Mouse (Mus musculus) adrenal gland, postnatal 14 days (tissue): Measurements from ENCODE around the gene Tsc22d2. TPM values are rescaled to one million over a fixed set of nuclear protein-coding genes. Genes with fewer than 3 reads are reported as not detected.

Experiments
- DNase-seq: peaks from one replicate; pipeline ENCODE4 v3.0.0; 2021; ENCODE audit warnings: mixed read lengths
- total RNA-seq: library from RNA; stranded (reverse); gene quantifications from 2 replicates; pipeline ENCODE4 v1.2.3, GENCODE M21; 2021

The Tsc22d2 gene
- total RNA-seq, 1 experiment from 2014 or later = 35.2 TPM

DNA sequence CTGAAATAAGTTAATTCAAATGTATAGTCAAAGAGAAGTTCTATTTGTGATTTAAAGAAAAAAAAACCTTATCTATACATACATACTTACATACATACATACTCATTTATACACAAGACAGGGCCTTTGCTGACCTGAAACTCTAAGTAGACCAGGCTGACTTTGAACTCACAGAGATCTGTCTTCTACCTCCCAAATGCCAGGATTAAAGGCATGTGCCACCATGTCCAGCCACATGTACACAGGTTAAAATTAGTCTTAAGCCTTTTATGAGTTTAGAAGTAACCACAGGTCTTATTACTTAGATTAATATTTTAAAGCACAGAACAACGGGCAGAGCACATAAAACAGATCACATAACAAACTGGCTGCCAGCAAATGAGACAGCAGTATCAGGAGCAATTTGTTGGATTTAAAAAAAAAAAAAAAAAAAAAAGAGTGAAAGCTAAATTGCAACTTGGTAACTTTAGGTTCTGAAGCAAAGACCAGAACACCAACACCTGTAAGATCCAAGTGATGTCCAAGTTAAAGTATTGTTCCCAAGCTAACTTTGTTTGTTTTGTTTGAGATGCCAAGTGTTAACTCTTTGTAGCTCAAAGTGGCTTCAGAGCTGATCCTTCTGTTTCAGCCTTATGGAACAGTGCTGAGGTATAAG, 101.6 kb downstream of the Tsc22d2 start:
- no peak for DNase-seq

Other genes starting within 250 kb of the Tsc22d2 start
- 45.7 and 55.3 TPM in 2 replicates for gene Eif2a, start 111.1 kb downstream of the Tsc22d2 start, total RNA-seq
- 80.6 and 86.8 TPM in 2 replicates for gene Serp1, start 111.2 kb downstream of the Tsc22d2 start, total RNA-seq
- 117 and 125 TPM in 2 replicates for gene Selenot, start 161.9 kb downstream of the Tsc22d2 start, total RNA-seq
- not detected in 2 replicates for gene Erich6, start 222.5 kb downstream of the Tsc22d2 start, total RNA-seq